Mouse (Mus musculus) erythroblast, embryonic 14.5 days (primary cell): ENCODE data around the gene Slc13a2.

ENCODE experiments used
- GATA1 ChIP-seq: IDR thresholded peaks from 2 replicates; pipeline ENCODE4 v1.6.1; 2012; ENCODE audit warnings: low read length, inconsistent platforms, mixed read lengths
- TAL1 ChIP-seq: IDR thresholded peaks from 3 replicates; pipeline ENCODE4 v1.6.1; 2012; ENCODE audit warnings: low read length, inconsistent platforms, mixed read lengths

DNA sequence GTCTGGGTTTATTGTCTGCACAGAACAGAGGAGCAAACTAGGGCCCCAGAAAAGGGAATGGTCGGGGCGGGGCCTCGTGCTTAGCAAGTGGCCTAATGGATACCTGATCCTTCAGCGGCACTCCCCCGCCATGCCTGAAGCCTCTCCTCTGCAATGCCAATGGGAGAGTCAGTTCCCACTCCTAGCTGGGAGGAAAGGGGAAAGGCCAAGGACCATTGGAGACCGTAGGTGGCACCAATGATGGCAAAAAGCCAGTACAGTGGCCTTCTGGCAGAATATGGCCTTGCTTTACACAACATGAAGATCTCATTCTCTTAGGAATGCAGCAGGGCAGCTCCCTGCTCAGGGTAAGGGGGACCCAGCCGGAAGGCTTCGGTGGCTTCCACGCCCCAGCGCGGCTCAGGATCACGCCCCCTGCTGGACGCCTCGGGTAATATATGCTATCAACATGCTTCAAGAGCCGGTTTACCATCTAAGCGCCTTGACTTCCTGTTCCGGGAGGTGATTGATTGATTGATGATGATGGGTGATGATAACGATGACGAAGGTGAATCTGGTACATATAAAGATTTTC, 13.8 kb upstream of the Slc13a2 start:
- no peak for TF ChIP-seq GATA1
- TF ChIP-seq TAL1: no peak
